Mouse (Mus musculus) T-helper 1 cell (primary cell): ENCODE measurements around the gene Map4k2.

Experiments used
- in situ Hi-C: fragments of 300-600 bp; cut with MboI, MseI; formaldehyde crosslinking; loops from one replicate; pipeline ENCODE4 v1.15.1; 2025; ENCODE audit warnings: high pct_unique_total_duplicates

Map4k2 gene

DNA sequence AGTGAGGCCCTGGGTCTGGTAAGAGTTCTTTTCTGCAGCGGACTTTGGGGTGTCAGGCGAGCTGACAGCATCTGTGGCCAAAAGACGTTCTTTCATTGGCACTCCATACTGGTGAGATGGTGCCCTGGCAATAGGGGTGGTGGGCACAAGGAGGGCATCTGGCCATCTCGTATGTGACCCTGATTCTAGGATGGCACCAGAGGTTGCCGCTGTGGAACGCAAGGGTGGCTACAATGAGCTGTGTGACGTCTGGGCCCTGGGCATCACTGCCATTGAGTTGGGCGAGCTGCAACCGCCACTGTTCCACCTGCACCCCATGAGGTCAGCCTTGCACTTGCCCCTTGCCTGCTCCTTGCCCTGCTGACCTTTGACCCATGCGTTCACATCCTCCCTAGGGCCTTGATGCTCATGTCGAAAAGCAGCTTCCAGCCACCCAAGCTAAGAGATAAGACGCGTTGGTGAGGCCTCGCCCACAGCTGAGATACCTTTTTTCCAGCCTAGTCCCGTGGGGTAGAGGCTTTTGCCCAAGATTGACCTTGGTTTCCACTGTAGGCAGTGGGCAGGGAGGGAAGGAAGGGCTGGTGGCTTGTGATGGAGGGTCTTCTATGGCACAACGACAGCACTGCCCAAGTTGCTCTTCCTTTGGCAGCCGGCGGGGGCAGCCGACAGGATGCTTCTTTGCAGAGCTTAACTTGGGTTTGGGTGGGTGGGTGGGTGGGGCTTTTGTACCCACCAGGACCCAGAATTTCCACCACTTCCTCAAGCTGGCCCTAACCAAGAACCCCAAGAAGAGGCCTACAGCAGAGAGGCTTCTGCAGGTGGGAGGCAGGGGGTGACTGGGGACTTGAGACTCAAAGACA lies 2.4 kb downstream of the Map4k2 start:
- in situ Hi-C loops = no loop called here

GRCm38 (mm10) chr19:6343996-6344395 lies 3.1 kb downstream of the Map4k2 start:
- in situ Hi-C loops = no loop called here

GRCm38 (mm10) chr19:6346023-6346422 lies 5.1 kb downstream of the Map4k2 start:
- in situ Hi-C loops = no loop called here

- in situ Hi-C loops = no loop called here
Measured at GRCm38 (mm10) chr19:6346661-6347060, 5.7 kb downstream of the Map4k2 start.

DNA sequence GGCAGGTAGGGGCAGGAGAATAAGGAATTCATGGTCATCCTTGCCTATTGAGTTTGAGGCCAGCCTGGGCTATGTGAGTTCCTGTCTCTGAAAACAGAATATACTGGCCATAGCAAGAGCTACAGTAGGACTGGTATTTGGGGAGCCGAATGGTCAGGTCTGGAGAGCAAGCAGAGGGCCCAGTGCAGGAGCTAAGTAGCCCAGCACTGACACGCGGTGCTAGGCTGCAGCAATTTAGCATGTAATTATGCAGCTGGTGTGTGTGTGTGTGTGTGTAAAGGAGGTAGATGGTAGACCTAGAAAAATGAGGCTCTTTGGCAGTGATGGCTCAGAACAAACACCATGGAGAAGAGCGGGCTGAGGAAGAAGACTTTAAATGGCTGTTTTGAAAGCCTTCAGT lies 6.7 kb downstream of the Map4k2 start:
- in situ Hi-C loops = no loop called here

- in situ Hi-C loops = no loop called here
Measured at GRCm38 (mm10) chr19:6348717-6349116, 7.8 kb downstream of the Map4k2 start.

DNA sequence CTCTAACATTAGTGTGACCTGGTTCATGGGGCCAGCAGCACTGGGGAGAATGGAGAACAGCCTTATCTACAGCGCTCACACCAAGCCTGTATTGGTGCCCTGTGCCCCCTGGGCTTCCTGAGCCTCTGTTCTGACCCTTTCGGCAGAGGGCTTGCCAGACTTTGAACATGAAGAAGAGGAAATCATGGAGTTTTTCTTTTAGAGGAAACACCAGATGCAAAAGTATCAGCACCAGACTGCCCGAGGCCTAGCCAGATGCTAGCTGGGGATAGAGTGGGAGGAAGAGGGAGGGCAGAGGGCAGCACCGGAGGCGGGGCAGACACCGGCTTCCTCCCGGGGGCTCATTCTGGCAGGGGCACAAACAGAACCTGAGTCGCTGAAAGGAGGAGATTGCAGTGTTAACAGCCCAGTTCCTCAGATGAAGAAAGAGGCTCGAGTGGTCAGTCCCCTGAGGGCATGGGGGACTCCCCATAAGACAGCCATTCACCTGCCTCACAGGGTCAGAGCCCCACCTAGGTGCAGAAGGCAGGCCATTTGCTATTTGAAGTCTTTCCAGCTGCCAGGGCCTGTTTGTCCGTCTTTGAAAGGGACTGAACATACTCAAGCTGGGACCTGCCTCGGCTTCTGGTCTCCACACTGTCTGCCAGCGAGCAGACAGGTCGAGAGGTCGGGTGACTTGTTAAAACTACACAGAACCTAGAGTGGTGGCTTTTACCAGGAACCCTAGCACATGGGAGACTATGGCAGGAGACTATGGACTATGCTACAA lies 8.5 kb downstream of the Map4k2 start:
- in situ Hi-C loops = no loop called here

DNA sequence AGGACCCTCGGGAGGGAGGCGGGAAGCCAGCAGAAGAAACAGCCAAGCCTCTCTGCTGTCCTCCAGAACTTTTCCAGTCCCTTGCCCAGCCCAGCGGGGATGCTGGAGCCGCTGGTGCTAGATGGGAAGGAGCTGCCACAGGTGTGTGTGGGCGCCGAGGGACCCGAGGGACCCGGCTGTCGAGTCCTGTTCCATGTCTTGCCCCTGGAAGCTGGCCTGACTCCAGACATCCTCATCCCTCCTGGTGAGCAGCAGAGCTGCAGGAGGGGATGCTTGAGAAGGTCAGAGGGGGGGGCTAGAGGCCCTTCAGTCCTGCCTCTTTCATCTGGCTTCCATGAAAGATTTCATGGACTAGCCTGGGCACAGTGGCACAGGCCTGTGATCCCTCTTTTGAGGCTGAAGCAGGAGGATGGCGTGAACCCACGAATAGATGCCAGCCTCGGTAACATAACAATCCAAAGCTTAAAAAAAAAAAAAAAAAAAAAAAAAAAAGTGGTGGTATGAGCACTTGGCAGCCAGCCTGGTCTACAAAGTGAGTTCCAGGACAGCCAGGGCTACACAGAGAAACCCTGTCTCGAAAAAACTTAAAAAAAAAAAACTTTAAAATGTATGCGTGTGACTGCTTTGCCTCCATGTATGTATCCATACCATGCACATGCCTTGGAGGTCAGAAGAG lies 10.6 kb downstream of the Map4k2 start:
- in situ Hi-C loops = no loop called here

- in situ Hi-C loops = no loop called here
Measured at GRCm38 (mm10) chr19:6352107-6352505, 11.2 kb downstream of the Map4k2 start.

DNA sequence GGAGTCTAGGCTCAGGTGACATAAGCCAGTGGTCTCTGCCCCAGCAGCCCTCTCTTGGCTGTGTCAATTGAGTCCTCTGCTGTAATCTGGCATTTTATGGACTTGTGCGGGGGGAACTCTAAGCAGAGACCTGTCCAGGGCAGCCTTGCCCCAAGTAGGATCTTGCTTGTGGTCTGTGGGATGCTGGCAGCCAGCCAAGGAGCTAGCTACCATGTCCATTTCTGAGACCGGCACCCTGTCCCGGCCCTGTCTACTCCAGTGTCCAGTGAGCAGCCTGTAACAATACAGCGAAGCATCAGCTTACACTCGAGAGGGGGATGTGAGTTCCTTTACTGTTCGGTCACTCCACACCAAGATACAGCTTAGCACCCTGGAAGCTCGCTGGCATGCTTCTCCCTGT lies 13.1 kb downstream of the Map4k2 start:
- in situ Hi-C loops = no loop called here

GRCm38 (mm10) chr19:6361291-6361690 lies 20.4 kb downstream of the Map4k2 start:
- in situ Hi-C loops = no loop called here

DNA sequence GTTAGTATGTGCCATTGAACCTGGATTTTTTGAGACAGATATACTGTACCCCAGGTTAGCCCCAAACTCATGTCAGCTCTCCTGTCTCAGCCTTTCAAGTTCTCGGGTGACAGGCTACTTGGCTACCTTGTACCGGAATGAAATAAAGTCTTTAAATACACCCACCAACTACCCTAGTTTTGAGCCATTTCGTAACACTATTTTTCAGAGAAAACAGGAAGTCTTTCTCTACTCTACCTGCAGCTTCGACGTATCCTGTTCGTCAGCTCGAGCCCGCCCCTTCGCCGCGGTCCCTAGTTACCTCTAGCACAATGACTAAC lies 22.1 kb downstream of the Map4k2 start:
- in situ Hi-C loops = no loop called here

DNA sequence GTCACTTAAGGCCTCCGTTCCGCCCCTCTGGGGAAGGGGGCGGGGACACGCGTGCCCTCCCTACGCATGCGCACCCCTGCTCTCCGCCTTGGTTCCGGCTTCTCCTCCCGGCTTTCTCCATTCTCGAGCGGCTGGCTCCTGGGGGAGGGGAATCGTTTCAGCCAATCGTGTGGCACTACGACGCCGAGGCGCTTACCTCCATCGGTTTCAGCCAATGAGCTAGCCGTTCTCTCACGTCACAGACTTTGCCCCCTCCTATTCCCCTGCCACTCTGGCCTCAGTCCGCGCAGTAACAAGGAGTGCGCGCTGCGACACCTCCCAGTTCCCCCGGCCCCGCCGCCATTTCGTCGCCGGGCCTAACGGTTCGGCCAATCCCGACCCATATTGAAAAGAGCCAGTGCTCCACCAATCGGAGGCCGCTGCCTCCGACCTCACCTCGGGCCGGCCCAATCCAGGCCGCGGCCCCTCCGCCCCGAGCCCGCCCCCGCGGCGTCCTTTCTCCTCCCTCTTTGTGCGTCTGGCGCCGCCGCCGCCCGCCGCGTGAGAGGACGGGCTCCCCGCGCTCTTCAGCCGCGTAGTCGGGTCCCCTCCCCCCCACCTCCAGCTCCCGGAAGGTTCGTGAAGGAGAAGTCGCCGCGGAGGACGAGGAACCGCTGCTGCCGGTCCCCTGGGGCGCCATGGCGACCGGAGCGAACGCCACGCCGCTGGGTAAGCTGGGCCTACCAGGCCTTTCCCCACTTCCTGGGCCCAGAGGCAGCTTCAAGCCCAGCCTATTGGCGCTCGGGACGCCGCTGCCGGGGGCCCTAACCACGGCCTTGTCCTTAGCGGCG lies 22.7 kb downstream of the Map4k2 start, which contains the start of gene Sf1:
Sf1 (plus strand) TSS at position 280 of the 830 bp plus-strand sequence.
- in situ Hi-C loops = no loop called here

- in situ Hi-C loops = no loop called here
Measured at GRCm38 (mm10) chr19:6364317-6364725, 23.4 kb downstream of the Map4k2 start.

GRCm38 (mm10) chr19:6364842-6365241 lies 23.9 kb downstream of the Map4k2 start:
- in situ Hi-C loops = no loop called here

DNA sequence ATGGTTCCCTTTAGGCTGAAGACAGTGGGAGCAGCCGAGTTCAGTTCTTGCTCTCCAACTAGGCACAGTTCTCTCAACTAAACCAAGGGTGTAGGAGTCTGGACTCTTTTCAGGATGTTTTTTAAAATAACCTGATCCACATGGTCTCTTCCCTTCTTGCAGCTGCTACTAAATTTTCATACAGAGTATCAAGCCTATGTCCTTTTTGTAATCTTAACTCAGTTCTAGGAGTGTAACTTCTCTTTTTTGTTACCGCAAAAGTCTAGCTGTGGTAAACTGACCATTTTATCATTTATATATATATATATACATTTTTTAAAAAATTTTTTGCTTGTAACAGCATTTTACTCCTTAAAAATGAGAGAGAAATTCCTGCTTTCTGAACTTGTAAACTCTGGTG lies 29.2 kb downstream of the Map4k2 start:
- in situ Hi-C loops = no loop called here

- in situ Hi-C loops = no loop called here
Measured at GRCm38 (mm10) chr19:6372433-6372832, 31.5 kb downstream of the Map4k2 start.

- in situ Hi-C loops = no loop called here
Measured at GRCm38 (mm10) chr19:6373539-6374400, 32.8 kb downstream of the Map4k2 start.

GRCm38 (mm10) chr19:6374571-6374970 lies 33.6 kb downstream of the Map4k2 start:
- in situ Hi-C loops = no loop called here

GRCm38 (mm10) chr19:6375423-6376254 lies 34.7 kb downstream of the Map4k2 start:
- in situ Hi-C loops = no loop called here
